Mouse (Mus musculus) neural tube, embryonic 14.5 days (tissue): ENCODE results near the gene Alb. TPM values are rescaled to one million over a fixed set of nuclear protein-coding genes. Genes with fewer than 3 reads are reported as not detected.

Experiments
- polyA plus RNA-seq: library from polyadenylated mRNA; unstranded; fragments of >200 nt; fragmentation: Nextera tagmentation; extraction: Ambion mirVana; gene quantifications from 2 replicates; pipeline ENCODE4 v1.2.1, GENCODE M21; 2014

The Alb gene
- polyA plus RNA-seq, 1 experiment from 2014 or later = 2.4 TPM

Other genes starting within 250 kb of the Alb start
- 43.1 and 47.9 TPM in 2 replicates for gene Cox18, start 236.9 kb upstream of the Alb start, polyA plus RNA-seq
- gene Ankrd17, start 94.3 kb upstream of the Alb start, polyA plus RNA-seq = 41.1 and 43.6 TPM in 2 replicates
- gene Gm9958, start 93.7 kb upstream of the Alb start, polyA plus RNA-seq = 4.6 and 5.3 TPM in 2 replicates
- 4.6 and 5.5 TPM in 2 replicates for gene Afp, start 29.8 kb downstream of the Alb start, polyA plus RNA-seq
- not detected in 2 replicates for gene Afm, start 58.0 kb downstream of the Alb start, polyA plus RNA-seq
- not detected in 2 replicates for gene 5830473C10Rik, start 100.2 kb downstream of the Alb start, polyA plus RNA-seq
- gene Rassf6, start 179.8 kb downstream of the Alb start, polyA plus RNA-seq = 2.5 and 3.0 TPM in 2 replicates